Mouse (Mus musculus) layer of hippocampus, postnatal 25 days (tissue): ENCODE measurements around the gene Nln. TPM values are rescaled to one million over a fixed set of nuclear protein-coding genes. Genes with fewer than 3 reads are reported as not detected.
A peak's percentile ranks its signal among the peaks of the same experiment; 100 is the strongest.

Source experiments
- DNase-seq, 2 experiments: peaks; one replicate each; pipeline ENCODE4 v3.0.0; 2022; ENCODE audit warnings: mixed read lengths in 2 of 2, low spot score in 1 of 2; ENCODE audit errors: extremely low spot score in 1 of 2
- total RNA-seq, 2 experiments: library from RNA; stranded (reverse); gene quantifications; 2 replicates each; pipeline ENCODE4 v1.2.3; 2021

Gene Nln
- total RNA-seq, 2 experiments from 2014 or later = 23.0 to 24.7 TPM

DNA sequence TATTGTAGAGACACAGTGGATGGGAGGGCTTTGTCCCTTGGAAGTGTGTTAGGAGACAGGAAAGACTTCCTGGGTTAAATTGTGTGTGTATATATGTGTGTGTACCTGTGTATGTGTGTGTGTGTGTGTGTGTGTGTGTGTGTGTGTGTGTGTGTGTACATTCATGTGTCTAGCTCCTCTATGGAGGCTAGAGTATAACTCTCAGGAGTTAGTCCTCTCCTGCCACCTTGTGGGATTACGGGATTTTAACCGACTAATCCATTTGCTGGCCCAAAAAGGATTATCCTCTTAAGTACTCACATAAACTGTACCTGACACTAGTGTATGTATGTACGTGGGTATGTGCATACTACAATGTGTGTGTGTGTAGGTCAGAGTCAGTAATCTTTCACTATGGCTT lies 60.6 kb downstream of the Nln start:
- no peak for DNase-seq

DNA sequence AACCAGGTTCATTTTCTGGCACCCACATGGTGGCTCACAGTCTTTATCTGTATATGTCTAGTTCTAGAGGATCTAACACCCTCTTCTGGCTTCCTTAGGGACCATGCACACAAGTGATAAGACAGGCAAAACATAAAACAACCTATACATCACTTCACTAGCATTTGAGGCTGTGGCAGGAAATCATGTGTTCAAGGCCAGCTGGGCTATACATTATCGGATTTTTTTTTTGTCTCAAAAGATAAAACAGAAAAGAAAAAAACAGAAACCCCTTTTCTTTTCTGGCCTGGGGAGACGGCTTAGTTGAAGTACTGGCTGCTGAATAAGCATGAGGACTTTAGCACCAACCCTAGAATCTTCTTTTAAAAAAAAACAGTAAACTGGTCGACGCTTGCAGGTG lies 64.3 kb downstream of the Nln start:
- no peak for DNase-seq

DNA sequence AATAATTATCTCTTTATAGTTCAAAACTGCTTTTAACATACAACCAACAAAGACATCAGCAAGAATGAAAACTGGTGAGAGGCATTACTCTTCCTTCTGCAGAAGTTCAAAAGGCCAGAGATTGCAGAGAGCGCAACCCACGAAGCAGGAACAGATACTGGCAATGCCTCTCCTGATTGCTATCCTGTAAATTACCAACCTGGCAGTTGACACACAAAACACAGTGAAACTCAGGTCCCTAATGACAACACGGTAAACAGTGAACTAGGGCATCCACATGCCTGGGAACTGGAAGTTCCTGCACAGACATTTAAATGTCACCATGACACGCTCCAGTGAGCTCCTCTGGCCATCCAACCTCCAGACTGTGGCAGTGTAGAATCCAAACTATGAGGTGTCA lies 65.1 kb downstream of the Nln start:
- DNase-seq = no peak

GRCm38 (mm10) chr13:104042738-104043137 lies 66.7 kb downstream of the Nln start:
- no peak for DNase-seq

GRCm38 (mm10) chr13:104041481-104041880 lies 67.9 kb downstream of the Nln start:
- no peak for DNase-seq

DNA sequence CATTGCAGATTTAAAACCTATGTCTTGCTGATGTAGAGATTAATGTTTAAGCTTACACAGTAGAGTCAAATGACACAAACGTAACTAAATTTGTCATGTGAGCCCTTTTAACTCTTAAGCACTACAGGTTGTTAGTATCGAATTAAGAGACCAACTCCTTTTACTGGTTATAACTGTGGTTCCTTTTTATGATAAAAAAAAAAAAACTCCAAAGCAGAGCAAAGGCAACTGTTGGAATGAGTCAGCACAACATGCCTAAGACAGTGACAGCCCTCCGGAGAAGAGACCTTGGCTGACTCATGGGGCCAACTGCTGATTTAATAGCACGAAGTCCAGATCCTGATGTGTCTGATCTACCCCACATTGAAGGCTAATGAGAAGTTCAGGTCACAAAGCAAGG lies 68.5 kb downstream of the Nln start:
- DNase-seq = no peak

DNA sequence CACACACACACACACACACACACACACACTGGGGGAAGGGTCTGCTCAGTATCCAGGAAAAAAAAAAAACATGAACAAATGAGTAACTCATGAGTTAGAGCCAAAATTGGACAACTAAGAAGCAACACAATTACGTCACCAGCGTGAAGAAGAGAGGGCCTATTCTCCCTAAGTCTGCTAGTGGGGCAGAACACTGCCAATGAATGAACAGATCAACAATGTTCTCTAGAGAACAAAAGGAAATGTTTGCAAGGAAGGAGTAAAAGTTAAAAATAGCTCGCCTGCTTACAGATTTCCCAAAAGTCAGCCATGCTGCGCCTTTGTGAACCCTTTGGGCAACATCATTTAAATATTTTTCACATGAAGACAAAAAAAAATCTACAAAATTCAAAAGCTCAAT lies 69.6 kb downstream of the Nln start:
- no peak for DNase-seq

GRCm38 (mm10) chr13:104038891-104039290 lies 70.5 kb downstream of the Nln start:
- DNase-seq = no peak

GRCm38 (mm10) chr13:104038358-104038757 lies 71.1 kb downstream of the Nln start:
- DNase-seq = no peak

- DNase-seq = no peak
Observed at GRCm38 (mm10) chr13:104037531-104038290, 71.7 kb downstream of the Nln start.

DNA sequence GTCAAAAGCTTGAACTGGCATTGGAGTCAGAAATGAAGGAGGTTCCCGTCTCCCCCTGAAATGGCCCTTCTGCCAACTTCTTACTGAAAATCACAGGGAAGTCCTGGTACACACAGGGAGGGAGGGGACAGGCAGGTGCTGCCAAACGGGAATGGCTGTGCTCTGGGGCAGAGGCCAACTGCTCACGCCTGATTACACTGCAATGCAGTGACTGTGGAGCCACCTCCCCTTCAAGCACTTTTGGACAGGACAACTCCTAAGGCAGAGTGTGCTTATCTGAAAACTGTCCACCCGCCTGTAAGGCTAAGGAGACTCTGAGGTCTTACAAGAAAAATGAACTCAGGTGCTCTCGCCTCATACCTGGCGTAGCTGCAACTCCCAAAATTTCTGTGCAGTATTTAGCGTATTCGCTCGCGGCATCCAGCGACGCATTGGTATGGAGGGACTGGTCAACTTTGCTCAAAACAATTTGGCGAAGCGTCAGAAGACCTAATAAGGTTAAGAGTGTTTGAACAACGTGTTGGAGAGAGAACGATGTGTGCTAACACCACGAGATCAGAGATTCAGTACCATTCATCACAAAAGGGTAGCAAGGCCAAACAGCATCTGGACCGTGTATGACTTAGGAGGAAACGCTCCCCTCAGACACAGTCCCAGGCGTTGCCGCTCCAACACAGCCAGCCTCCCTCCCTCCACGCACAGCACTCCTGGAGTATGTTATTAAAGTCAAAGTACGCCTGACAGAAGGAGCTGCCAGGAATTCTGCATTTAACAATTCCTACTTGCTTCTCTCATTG lies 72.7 kb downstream of the Nln start:
- peak in 1 of 2 experiments; percentile 24 for DNase-seq

- no peak for DNase-seq
Observed at GRCm38 (mm10) chr13:104035651-104036050, 73.8 kb downstream of the Nln start.

DNA sequence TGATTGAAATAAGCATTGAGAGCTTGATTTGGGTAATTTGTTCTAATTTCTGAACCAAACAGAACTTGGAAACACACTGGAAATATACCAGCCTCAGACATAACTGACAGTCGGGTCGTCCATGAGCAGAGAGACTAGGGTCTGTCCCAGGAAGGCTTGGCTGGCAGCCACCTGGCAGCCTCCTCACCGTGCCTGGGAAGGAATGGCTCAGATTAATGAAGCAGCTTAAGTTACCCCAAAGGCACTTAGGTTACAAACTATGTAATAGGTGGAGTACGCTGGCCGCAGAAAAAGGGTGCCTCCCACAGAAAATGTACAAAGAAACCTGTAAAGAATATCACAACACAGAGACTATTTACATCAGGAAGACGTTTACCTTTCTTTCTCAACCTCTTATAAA lies 74.6 kb downstream of the Nln start:
- DNase-seq = no peak

- no peak for DNase-seq
Observed at GRCm38 (mm10) chr13:104032620-104033133, 76.7 kb downstream of the Nln start.

DNA sequence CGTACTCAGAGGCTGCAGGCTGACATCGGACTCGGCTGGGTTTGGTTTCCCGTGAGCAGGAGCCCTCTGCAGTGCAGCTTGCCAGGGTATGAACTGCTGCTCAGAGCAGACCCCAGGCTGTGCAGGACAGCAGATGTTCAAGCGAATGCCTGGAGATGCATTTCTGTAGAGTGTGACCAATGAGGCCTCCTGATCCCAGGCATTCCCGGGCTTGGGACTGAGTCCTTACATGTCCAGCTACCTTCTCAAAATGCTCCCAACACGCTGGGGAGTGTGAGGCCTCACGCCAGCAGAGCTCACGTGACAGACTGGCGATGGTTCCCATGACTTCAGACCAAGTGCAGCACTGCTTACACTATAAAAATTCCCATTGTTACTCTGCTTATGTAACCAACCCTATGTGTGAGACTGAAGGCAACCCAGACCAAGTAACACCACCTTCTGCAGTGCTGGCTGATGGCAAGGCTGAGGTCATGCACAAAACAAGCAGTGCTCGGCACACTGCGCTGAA lies 77.5 kb downstream of the Nln start:
- DNase-seq = no peak

- DNase-seq = no peak
Observed at GRCm38 (mm10) chr13:104030956-104031355, 78.5 kb downstream of the Nln start.

GRCm38 (mm10) chr13:104029511-104029910 lies 79.9 kb downstream of the Nln start:
- no peak for DNase-seq

DNA sequence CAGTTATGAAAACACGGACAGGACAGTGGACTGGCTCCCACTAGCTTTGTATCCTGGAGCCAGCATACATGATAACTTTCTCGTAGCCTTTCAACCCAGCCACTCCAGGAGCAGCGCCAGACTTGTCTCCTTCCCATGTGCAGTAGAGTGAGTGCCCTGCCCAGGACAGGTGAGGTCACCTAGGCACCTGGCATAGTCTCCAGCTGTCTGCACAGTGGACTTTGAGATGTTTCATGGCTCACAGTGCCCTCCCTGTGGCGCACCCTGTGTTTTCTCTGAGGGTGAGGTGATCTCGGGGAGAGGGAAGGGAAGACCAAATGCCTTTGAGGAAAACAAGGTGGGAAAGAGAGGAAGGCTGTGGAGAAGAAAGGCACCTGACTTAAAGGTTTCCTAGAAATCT lies 80.3 kb downstream of the Nln start:
- DNase-seq = no peak

DNA sequence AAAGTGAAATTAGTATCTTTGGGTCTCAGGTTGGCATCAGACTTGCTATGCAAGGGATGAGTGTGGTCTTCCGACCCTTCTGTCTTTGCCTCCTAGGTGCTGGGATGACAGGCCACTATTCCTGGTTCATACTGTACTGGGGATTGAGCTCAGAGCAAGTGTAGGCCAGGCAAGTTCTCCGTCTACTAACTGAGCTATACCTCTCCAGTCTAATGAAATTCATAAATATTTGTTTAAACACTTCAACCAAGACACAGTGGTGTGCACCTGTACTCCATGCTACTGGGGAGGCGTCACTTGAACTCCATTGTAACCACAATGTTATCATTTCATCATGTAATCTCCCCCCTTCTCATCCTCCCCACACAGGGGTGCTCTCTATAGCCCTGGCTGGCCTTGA lies 82.9 kb downstream of the Nln start:
- DNase-seq = no peak

DNA sequence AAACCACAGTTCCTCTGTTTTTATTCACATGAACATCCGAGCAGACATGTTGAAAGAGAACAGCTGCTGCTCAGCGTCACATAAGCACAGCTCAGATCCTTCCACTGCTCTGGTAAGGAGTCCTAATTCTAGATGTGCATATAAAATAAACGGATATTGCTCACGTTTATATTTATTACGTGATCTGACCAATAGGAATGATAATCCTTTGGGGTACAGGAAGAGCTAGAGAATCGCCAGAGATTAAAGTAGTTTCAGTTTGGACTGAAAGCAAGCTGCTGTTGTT lies 83.8 kb downstream of the Nln start:
- no peak for DNase-seq

- no peak for DNase-seq
Observed at GRCm38 (mm10) chr13:104024856-104025709, 84.3 kb downstream of the Nln start.
